Mouse (Mus musculus) right cerebral cortex, postnatal 10 days (tissue): ENCODE results near the gene Celf2.

Experiments used
- DNase-seq, 2 experiments: peaks; one replicate each; pipeline ENCODE4 v3.0.0; 2021; ENCODE audit warnings: low spot score in 2 of 2

Celf2 gene

DNA sequence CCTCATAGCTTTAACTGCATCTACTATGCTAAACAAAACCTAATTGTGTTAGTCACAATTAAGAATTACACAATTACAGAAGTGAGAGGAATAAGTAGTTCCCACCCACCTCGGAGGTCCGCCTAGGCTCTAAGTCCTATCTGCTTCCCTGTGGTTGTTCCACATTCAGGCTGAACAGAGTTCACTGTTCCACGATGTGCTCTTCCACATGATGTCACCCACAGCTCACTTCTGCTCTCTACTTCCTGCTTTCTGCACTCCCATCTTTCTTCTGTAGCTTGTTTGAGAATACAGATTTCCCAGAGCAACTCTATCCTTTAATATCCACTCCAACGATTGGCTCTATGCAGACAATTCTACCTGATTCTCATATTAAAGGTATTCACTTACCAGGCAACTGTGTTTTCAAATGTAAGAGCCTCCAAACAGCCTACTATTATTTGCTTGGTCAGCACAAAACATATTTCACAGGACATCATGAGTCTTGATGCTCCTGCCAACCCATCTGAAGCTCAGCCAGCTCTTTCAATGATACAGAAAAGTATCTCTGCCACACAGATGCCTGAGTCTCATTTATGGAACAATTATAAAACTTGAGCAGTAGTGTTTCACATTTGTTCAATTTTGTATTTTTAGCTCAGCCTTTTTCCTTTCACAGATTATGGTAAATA is 769.2 kb downstream of the Celf2 start:
- DNase-seq = no peak

GRCm38 (mm10) chr2:6732026-6732425 is 777.3 kb downstream of the Celf2 start:
- no peak for DNase-seq

DNA sequence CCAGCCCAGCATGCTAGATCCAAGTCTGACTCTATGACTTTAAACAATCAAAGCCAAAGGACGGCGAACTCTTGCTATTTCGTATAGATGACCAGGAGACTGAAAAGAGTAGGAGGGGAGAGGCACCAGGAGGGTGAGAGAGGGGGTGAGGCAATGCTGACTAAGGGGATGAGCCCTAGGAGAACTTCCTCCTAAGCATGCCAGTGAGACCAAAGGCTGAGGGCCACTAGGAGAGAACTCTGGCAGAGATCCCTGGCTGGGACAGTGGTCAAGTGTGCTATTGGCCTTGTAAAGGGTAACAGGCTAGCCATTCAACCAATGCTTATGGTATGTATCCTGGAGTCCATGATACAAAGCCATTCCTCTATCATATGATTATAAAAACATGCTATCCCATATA is 778.5 kb downstream of the Celf2 start:
- DNase-seq = peak in 1 of 2 experiments; percentile 49

DNA sequence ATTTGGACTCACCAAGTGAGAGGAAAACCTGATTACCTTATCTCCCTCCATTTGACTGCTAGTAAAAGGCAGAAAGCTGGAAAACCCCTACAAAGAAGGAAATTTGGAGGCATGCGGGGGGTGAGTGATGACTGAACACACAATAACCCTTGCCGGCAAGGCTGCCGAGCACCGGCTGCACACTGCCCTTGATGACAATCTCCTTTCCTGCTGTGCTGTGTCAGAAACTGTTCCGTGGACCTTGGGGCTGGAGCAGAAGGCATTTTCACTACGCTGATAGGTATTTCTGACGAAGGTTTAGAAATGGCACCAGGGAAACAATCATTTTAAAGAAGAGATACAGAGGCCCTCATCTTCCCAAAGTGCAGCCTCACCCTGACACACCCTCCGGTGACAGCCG is 779.4 kb downstream of the Celf2 start:
- DNase-seq = no peak

DNA sequence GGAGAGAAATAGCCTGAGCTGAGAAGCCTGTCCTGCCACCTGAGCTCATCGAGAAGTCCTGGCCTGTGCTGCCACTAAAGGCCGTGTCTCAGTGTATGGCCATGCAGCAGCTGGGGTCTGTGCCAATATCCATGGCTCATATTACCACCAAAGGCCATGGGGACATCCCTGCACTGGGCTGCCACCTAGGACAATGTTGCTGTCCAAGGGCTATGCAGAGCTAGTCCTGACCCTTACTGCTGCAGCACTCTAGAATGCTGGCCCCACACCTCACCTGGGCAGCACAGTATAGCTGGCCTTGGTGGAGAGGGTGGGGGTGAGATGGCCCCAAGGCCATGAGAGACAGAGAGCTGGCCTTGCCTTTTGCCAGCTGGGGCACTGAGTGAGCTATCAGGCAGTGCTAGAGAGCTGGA is 780.5 kb downstream of the Celf2 start:
- no peak for DNase-seq

GRCm38 (mm10) chr2:6727366-6727765 is 782.0 kb downstream of the Celf2 start:
- DNase-seq = no peak

- DNase-seq = peak; percentile 55 to 60
These were observed 783.3 kb downstream of the Celf2 start for GRCm38 (mm10) chr2:6726071-6726470.

DNA sequence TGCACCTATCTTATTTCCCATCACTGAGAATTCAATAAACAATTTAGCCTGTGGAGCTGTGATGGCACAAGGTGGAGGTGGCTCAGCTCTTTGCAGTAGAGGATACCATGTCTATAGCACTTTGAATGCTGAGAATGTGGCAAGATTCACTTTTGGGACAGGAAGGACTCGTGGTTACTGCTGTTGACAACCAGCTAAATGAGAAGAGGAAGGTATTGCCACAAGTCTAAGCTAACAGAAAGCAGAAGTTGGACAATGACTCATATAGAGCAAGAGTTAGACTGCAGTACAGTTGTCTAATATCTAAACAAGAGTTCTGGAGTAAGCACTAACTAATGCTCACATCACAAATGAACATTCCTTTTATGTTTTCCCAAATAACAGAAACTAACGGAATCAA is 785.8 kb downstream of the Celf2 start:
- no peak for DNase-seq

- peak; percentile 62 to 77 for DNase-seq
These were observed 787.6 kb downstream of the Celf2 start for GRCm38 (mm10) chr2:6721460-6722401.

DNA sequence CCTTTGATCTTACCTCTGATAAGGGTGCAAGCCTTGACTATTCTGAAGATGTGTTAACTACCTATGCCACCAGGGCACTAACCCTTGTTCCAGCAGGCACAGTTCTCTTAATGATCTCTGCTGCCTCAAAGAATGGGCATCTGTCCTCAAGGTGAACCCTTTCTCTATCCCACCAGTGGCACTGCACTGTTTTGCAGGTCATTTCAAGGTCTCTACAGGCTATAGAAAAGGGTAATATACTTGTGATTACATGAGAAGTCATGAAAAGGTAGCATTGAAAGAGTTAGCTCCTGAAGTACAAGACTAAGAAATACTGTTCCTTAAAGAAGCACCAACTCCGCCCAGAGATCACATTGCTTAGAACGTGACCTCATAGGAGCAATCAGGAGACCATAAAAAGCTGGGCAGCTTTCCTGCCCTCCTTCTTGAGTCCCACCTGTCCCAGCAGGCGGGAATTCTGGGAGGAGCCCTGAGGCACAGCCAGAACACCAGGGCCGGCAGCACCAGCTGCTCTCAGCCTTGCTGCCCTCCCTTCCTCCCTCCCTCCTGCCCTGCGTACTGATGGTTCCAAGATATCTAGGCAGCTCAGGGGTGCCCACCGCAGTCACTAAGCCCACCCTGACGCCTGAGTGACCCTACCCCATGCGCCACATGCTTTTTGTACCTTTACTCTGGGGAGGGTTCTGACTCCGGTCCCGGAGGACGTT is 788.5 kb downstream of the Celf2 start:
- DNase-seq = peak; percentile 63 to 70

GRCm38 (mm10) chr2:6718864-6719263 is 790.5 kb downstream of the Celf2 start:
- peak in 1 of 2 experiments; percentile 8 for DNase-seq

DNA sequence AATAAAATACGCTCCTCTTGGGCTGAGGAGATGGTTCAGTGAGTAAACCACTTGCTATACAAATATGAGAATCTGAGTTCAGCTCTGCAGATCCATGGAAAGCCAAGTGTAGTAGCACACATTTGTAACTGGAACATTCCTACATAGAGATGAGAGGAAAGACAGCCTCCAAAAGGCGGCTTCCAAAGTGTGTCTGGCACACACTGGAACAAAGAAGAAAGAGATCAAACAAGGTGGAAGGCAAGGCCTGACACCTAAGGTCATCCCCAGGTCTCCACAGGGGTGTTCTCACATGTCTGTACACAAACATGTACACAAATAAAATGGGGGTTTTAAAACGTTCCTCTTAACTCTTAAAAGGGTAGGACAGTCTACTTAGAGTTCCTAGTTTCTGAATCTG is 791.4 kb downstream of the Celf2 start:
- peak in 1 of 2 experiments; percentile 27 for DNase-seq

DNA sequence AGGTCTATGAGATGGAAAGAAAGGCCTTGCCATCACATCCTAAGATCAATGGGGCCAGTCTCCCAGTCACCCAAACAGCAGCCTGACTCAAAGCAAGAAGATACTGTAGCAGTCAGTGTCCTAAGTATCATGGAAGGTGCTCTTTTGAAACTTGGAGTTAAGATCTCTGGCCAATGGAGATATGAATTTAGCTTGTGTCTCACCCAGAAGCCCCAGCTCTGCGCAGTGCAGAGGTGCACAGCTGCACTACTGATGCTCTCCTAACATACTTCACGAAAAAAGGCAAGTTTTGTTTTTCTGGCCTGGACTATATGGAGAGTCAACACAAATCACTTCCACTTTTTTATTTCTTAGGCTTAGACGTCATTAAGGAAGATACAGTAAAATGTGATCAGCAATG is 793.8 kb downstream of the Celf2 start:
- DNase-seq = peak in 1 of 2 experiments; percentile 16

DNA sequence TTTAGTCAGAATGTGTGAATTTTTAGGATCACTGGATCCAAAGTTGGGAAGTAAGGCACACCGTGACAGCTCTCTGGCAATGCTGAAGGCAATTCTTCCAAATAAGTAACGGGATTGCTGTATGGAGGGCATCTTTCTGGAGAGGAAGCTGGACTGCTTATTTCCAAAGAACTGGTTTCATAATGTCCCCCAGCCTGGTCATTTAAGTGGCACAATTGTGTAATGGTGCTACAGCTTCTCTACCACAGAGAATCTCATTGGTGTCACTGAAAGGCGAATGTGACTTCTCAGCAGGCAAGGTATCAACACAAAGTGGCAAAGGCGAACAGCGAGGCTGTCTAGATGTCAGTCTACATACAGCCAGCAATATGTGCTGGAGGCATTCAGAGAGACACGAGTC is 795.8 kb downstream of the Celf2 start:
- DNase-seq = no peak

DNA sequence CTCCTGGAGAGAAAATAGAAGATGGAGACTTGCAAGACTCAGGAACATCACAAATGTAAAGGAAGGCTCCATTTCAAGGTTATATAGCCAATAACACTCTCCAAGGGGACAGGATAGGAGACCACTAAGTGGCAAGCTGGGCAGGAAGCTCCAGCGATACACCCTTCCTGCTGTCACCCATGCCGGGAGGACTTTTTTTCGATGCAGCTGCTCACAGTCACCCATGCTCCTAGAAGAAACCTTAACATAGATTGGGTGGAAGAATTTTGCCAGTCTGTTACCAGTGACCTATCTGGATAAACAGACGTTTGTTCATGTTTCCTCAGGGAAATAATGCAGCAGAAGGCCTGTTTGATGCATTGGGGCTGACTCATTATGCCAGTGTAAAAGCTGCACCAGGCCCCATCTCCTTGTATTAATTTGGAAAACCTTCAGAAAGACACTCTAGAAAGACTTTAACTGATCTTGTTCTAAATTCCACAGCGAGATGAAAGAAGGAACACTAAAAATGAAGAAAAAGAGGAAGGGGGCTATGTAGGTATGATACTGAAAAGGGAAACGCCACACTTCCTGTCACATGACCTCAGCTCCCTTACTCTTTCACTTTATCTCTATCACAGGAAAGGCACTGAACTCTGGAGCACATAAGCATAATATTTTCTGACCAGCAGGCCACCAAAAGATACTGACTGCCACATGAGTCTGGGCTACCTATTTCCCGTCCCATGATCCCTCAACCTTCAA is 798.5 kb downstream of the Celf2 start:
- DNase-seq = peak in 1 of 2 experiments; percentile 15

GRCm38 (mm10) chr2:6707959-6708519 is 801.3 kb downstream of the Celf2 start:
- peak in 1 of 2 experiments; percentile 40 for DNase-seq

GRCm38 (mm10) chr2:6707276-6707675 is 802.1 kb downstream of the Celf2 start:
- DNase-seq = peak in 1 of 2 experiments; percentile 39

DNA sequence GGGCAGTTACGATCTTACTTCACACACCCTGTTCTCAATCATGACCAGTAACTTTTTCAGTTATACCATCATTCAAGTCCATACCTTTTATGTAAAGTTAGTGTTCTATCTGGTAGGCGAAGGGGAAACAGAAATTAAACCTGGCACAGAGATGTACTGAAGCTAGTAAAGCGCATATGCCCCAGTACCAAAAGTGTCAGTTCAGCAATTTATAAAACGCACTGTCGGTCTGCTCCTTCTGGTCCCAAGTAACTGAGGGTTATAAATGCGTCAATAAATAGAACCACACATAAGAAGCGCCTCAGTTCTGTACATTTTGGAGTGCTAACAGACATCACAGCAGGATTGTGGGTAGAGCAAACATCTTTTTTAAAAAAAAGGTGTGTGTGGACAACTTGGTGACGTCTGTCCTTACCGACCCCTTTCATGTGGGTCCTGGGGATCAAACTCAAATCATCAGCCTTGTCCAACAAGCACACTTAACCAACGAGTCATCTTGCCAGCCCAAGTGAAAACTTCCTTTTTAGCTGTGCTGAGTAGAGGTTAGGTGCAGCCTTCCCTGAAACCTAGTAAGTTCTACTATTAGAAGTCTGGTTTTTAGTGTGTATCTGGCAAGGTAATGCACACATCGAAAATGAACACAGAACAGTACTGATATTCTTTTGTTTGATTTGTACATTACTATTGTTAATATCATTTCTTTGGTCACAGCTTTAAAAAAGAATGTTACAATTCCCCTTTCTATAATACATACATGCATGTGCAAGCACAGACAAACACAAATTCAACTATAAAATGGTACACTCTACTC is 803.2 kb downstream of the Celf2 start:
- peak in 1 of 2 experiments; percentile 29 for DNase-seq

GRCm38 (mm10) chr2:6705475-6705874 is 803.9 kb downstream of the Celf2 start:
- peak in 1 of 2 experiments; percentile 35 for DNase-seq

DNA sequence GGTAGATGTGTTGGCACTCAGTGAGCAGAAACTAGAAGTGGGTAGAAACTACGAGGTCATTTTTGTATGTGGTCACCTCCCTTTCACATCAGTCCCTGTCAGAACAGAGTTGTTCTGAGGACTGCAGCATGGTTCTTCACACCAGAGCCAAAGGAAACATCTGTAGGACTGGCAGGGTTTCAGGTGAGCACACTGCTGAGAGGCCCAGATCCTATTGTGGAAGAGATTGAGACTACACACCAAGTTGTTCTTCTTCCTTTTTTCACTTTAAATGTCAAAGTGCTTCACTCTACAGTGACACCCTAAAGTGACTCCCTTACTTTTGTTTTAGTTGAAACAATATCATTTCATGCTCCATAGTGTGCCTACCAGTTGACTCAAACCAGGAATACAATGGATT is 804.6 kb downstream of the Celf2 start:
- peak in 1 of 2 experiments; percentile 28 for DNase-seq
